Mouse (Mus musculus) retina, postnatal 7 days (tissue): ENCODE data around the gene Tas2r109.
"Not testable (repeated sequence)": the region's sequence is repeated elsewhere in the genome, so short reads cannot be mapped to it uniquely, and the experiment has no call there.

Experiments
- DNase-seq: peaks from one replicate; pipeline ENCODE4 v3.0.0-alpha.2; 2012; ENCODE audit warnings: low read depth, low spot score

The Tas2r109 gene

GRCm38 (mm10) chr6:132980865-132981264, at the start of gene Tas2r109:
Gene Tas2r109 (minus strand): TSS chr6:132980965.
- DNase-seq = no peak

GRCm38 (mm10) chr6:132957819-132958218, 22.9 kb downstream of the Tas2r109 start, which contains the start of gene Tas2r131:
Gene Tas2r131 (minus strand): TSS chr6:132957919.
- DNase-seq = no peak

- no peak for DNase-seq
These were observed 30.0 kb downstream of the Tas2r109 start, which contains the start of gene Tas2r129 for GRCm38 (mm10) chr6:132950802-132951201. Gene Tas2r129 (plus strand): TSS chr6:132951102.

GRCm38 (mm10) chr6:132941376-132941775, 39.4 kb downstream of the Tas2r109 start:
- not testable (repeated sequence) for DNase-seq
